Mouse (Mus musculus) hematopoietic multipotent progenitor cell, adult 10-12 weeks (in vitro differentiated cells): Measurements from ENCODE around the gene Mcpt9. TPM values are rescaled to one million over a fixed set of nuclear protein-coding genes. Genes with fewer than 3 reads are reported as not detected.

Source experiments
- polyA plus RNA-seq: library from polyadenylated mRNA; stranded (reverse); fragments of >175 nt; gene quantifications from 2 replicates; pipeline ENCODE4 v1.2.3, GENCODE M21; 2012; ENCODE audit warnings: low replicate concordance

Gene Mcpt9
- not detected in 2 replicates for polyA plus RNA-seq

GRCm38 (mm10) chr14:56030395-56030794 is at the start of gene Mcpt9:
Mcpt9 (minus strand) TSS chr14:56030495.

DNA sequence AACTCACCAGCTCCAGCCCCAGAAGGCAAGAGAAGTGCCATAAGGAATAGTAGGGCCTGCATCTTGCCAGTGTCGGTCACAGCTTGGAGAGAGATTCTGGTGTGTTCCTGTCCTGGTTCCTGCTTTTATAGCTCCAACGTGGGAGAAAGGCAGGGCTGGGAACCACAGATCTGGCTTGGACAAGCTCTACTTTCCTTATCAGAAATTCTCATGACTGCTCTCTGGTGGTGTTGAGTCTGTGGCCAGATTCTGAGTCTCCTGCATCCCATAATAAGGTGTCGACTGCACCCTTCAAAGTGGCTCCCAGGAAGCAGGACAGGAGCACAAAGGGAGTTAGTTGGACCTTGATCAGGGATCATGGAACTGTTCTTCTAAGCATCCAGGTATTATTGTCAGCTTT is 31.9 kb upstream of the Mcpt9 start, which contains the start of gene Mcpt4:
Gene Mcpt4 (minus strand): TSS at position 101 of the 400 bp plus-strand sequence.

GRCm38 (mm10) chr14:56041792-56042191 is 11.5 kb upstream of the Mcpt9 start, which contains the start of gene Mcpt2:
Mcpt2 (plus strand) TSS chr14:56042041.

GRCm38 (mm10) chr14:56017671-56018070 is 12.6 kb downstream of the Mcpt9 start, which contains the start of gene Mcpt1:
Mcpt1 (plus strand) TSS chr14:56017971.

Other genes starting within 250 kb of the Mcpt9 start
- gene Adcy4, start 246.4 kb downstream of the Mcpt9 start, polyA plus RNA-seq, result 0.45 and 1.2 TPM in 2 replicates
- 43.4 and 85.4 TPM in 2 replicates for gene Ripk3, start 241.6 kb downstream of the Mcpt9 start, polyA plus RNA-seq
- 0.08 and 0.16 TPM in 2 replicates for gene Nfatc4, start 207.4 kb downstream of the Mcpt9 start, polyA plus RNA-seq
- gene Nynrin, start 176.5 kb downstream of the Mcpt9 start, polyA plus RNA-seq, result 0.58 and 0.74 TPM in 2 replicates
- gene Cbln3, start 146.1 kb downstream of the Mcpt9 start, polyA plus RNA-seq, result 0.03 and 0.25 TPM in 2 replicates
- 32.4 and 55.4 TPM in 2 replicates for gene Khnyn, start 145.5 kb downstream of the Mcpt9 start, polyA plus RNA-seq
- gene Sdr39u1, start 130.2 kb downstream of the Mcpt9 start, polyA plus RNA-seq, result 13.1 and 24.5 TPM in 2 replicates
- gene Cma1, start 85.8 kb downstream of the Mcpt9 start, polyA plus RNA-seq, result 0.73 and 2.0 TPM in 2 replicates
- not detected in 2 replicates for gene Cma2, start 79.5 kb downstream of the Mcpt9 start, polyA plus RNA-seq
- 0.82 TPM in 1 of 2 replicates, not detected in the other for gene Mcpt1, start 12.5 kb downstream of the Mcpt9 start, polyA plus RNA-seq
- gene Mcpt2, start 11.5 kb upstream of the Mcpt9 start, polyA plus RNA-seq, result 0.11 TPM in 1 of 2 replicates, not detected in the other
- gene Mcpt4, start 31.8 kb upstream of the Mcpt9 start, polyA plus RNA-seq, result 11.9 TPM in 1 of 2 replicates, not detected in the other
- 0.50 and 1.1 TPM in 2 replicates for gene Mcpt8, start 54.8 kb upstream of the Mcpt9 start, polyA plus RNA-seq
- gene Ctsg, start 72.1 kb upstream of the Mcpt9 start, polyA plus RNA-seq, result 1.4 and 2.0 TPM in 2 replicates
- not detected in 2 replicates for gene Gzme, start 90.1 kb upstream of the Mcpt9 start, polyA plus RNA-seq
- not detected in 2 replicates for gene Gzmd, start 102.1 kb upstream of the Mcpt9 start, polyA plus RNA-seq
- not detected in 2 replicates for gene Gzmg, start 129.1 kb upstream of the Mcpt9 start, polyA plus RNA-seq
- gene Gzmn, start 144.1 kb upstream of the Mcpt9 start, polyA plus RNA-seq, result not detected in 2 replicates
- not detected in 2 replicates for gene Gzmf, start 180.9 kb upstream of the Mcpt9 start, polyA plus RNA-seq
- gene Gzmc, start 204.2 kb upstream of the Mcpt9 start, polyA plus RNA-seq, result not detected in 2 replicates
- 1.8 and 3.8 TPM in 2 replicates for gene Gzmb, start 231.8 kb upstream of the Mcpt9 start, polyA plus RNA-seq